Mouse (Mus musculus): ENCODE results near the gene Vps37b. TPM values are rescaled to one million over a fixed set of nuclear protein-coding genes. Genes with fewer than 3 reads are reported as not detected.

Vps37b gene
- polyA plus RNA-seq (2015; fragmentation: Nextera tagmentation; extraction: Ambion mirVana), result 14.6 and 17.0 TPM in 2 replicates

DNA sequence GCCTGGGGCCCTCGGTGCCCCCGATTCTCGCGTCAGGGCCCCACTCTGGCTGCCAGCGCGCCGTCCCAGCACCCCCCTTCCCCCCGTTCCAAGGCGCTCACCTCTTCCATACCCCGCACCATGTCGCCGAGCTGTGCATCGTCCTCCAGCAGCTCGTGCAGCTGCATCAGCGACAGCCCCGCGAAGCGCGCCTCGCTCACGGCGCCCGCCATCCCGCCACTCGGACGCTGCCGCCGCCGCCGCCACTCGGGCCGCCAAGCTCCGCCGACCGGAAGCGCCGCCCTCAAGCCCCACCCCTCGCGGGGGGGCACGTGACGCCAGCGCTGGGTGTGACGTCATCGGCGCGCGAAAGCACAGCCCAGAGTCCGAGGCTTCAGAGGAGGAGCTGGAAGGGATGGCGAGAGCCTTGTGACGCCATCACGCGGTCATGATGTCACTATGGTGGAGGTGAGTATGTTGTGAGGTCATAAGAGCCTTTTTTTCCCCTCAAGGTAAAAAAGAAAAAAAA is at the start of gene Vps37b:
Gene Vps37b (minus strand): TSS at position 270 of the 508 bp plus-strand sequence.

DNA sequence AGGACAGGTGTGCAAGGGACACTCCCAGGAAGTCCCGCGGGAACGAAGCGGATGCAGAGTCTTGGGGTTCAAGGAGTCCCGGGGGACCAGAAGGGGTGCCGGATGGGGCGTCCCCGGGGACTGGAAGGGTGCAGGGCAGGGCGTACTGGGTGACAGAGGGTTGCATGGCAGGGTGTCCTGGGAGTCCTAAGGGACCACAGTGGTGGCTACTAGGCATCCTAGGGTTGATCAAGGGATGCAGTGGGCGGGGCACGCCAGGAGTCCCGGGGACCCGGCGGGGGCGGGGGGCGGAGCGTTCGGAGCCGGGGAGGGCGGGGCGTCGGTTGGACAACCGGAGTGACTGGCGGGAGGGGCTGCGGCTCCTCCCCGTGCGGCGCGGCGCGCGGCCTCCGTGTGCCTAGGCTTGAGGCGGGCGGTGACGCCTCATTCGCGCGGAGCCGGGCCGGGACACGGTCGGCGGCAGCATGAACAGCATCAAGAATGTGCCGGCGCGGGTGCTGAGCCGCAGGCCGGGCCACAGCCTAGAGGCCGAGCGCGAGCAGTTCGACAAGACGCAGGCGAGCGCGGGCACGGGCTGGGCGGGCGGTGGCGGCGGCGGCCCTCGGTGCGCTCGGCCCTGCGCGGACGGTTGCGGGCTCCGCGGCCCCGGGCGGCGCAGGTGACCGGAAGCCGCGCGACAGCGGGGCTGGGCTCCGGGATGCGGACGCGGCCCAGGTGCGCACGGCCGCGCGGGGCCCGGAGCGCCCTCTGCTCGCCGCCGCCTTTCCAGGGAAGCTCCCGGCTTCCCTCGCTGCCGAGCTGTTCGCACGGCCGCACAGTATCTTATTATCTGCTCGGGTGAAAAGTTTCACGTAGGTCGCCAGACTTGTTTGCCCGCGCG is 58.5 kb downstream of the Vps37b start, which contains the start of gene Hip1r:
Gene Hip1r (plus strand): TSS at position 330 of the 880 bp plus-strand sequence.

Other genes starting within 250 kb of the Vps37b start
- gene Hcar2, start 166.8 kb downstream of the Vps37b start, polyA plus RNA-seq (2015; fragmentation: Nextera tagmentation; extraction: Ambion mirVana), result 1.2 and 2.4 TPM in 2 replicates
- gene Hcar1, start 152.2 kb downstream of the Vps37b start, polyA plus RNA-seq (2015; fragmentation: Nextera tagmentation; extraction: Ambion mirVana), result 1.4 and 1.8 TPM in 2 replicates
- gene Denr, start 125.1 kb downstream of the Vps37b start, polyA plus RNA-seq (2015; fragmentation: Nextera tagmentation; extraction: Ambion mirVana), result 77.7 and 93.2 TPM in 2 replicates
- 2.4 and 3.9 TPM in 2 replicates for gene Gm43518, start 104.9 kb downstream of the Vps37b start, polyA plus RNA-seq (2015; fragmentation: Nextera tagmentation; extraction: Ambion mirVana)
- 3.3 and 4.4 TPM in 2 replicates for gene Ccdc62, start 101.6 kb downstream of the Vps37b start, polyA plus RNA-seq (2015; fragmentation: Nextera tagmentation; extraction: Ambion mirVana)
- gene Hip1r, start 58.6 kb downstream of the Vps37b start, polyA plus RNA-seq (2015; fragmentation: Nextera tagmentation; extraction: Ambion mirVana), result 4.4 and 5.3 TPM in 2 replicates
- gene Abcb9, start 63.5 kb upstream of the Vps37b start, polyA plus RNA-seq (2015; fragmentation: Nextera tagmentation; extraction: Ambion mirVana), result 10.5 and 11.2 TPM in 2 replicates
- 21.4 and 22.1 TPM in 2 replicates for gene Ogfod2, start 80.0 kb upstream of the Vps37b start, polyA plus RNA-seq (2015; fragmentation: Nextera tagmentation; extraction: Ambion mirVana)
- gene Arl6ip4, start 83.8 kb upstream of the Vps37b start, polyA plus RNA-seq (2015; fragmentation: Nextera tagmentation; extraction: Ambion mirVana), result 93.1 and 93.9 TPM in 2 replicates
- gene Pitpnm2, start 217.5 kb upstream of the Vps37b start, polyA plus RNA-seq (2015; fragmentation: Nextera tagmentation; extraction: Ambion mirVana), result 2.3 and 2.9 TPM in 2 replicates